Mouse (Mus musculus) bone marrow, adult 2 months (tissue): ENCODE measurements around the gene Dnah14.

Experiments used
- CTCF ChIP-seq: fragments of 200-500 bp; IDR thresholded peaks from 2 replicates; pipeline ENCODE4 v1.5.1; 2011; ENCODE audit warnings: low read length, control low read depth; ENCODE audit not compliant: control insufficient read depth, insufficient read depth
- POLR2A ChIP-seq: fragments of 200-500 bp; IDR thresholded peaks from 2 replicates; pipeline ENCODE4 v1.6.1; 2011; ENCODE audit warnings: low read depth, mild to moderate bottlenecking, control low read depth, low read length, borderline replicate concordance; ENCODE audit not compliant: control insufficient read depth

GRCm38 (mm10) chr1:181560896-181561767 is 15.2 kb upstream of the Dnah14 start:
- TF ChIP-seq CTCF (no peak), POLR2A (no peak)
